Mouse (Mus musculus): ENCODE measurements around the gene Pth2r. TPM values are rescaled to one million over a fixed set of nuclear protein-coding genes. Genes with fewer than 3 reads are reported as not detected.

Gene Pth2r
- polyA plus RNA-seq, 1 experiment = not detected

DNA sequence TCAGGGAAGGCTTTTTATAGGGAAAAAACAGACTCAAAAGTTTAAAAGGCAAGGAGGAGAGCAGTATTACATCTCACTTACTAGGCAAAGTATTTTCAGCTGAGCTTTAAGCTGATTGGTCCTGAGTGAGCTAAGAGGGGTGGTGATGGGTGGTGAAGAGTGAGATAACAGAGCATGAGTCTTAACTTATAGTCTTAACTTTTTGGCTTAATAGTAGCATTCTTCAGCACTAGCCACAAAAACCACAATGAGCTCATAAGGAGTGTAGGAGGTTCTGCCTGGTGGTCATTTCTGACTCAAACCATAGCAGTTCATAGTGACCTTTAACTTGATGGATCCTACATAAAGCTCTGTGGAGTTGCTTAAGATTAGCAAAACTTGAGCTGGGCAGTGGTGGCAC is 72.3 kb downstream of the Pth2r start:
- Histone ChIP-seq H3K4me3 (ENCODE audit: insufficient read depth, low read depth, low read length) (no peak overlapping the region), H3K27ac (replicated peaks; ENCODE audit: low read depth, low read length) (no peak overlapping the region), H3K4me1 (ENCODE audit: control insufficient read depth, insufficient read depth, insufficient read length, low read length) (no peaks in the 10 kb centered on the region)

GRCm38 (mm10) chr1:65388328-65388727 is 106.5 kb downstream of the Pth2r start:
- Histone ChIP-seq H3K4me1 (ENCODE audit: control insufficient read depth, insufficient read depth, insufficient read length, low read length) (no peaks in the 10 kb centered on the region), H3K27ac (replicated peaks; ENCODE audit: low read depth, low read length) (no peak overlapping the region), H3K4me3 (ENCODE audit: insufficient read depth, low read depth, low read length) (no peak overlapping the region)

- H3K4me1 ChIP-seq (ENCODE audit: control insufficient read depth, insufficient read depth, insufficient read length, low read length) = no peaks in the 10 kb centered on the region
- H3K27ac ChIP-seq (replicated peaks; ENCODE audit: low read depth, low read length) = no peak overlapping the region
These were observed 107.8 kb downstream of the Pth2r start for GRCm38 (mm10) chr1:65389621-65390020.

GRCm38 (mm10) chr1:65407441-65407840 is 125.6 kb downstream of the Pth2r start:
- H3K4me3 ChIP-seq (ENCODE audit: insufficient read depth, low read depth, low read length) = no peak overlapping the region
- no peak overlapping the region for H3K27ac ChIP-seq (replicated peaks; ENCODE audit: low read depth, low read length)
- H3K4me1 ChIP-seq (ENCODE audit: control insufficient read depth, insufficient read depth, insufficient read length, low read length) = no peaks in the 10 kb centered on the region

More at GRCm38 (mm10) chr1:65389621-65390020, 107.8 kb downstream of the Pth2r start:
- H3K4me3 ChIP-seq (ENCODE audit: insufficient read depth, low read depth, low read length) = no peak overlapping the region

- Histone ChIP-seq H3K27ac (replicated peaks; ENCODE audit: low read depth, low read length) (no peak overlapping the region), H3K4me1 (ENCODE audit: control insufficient read depth, insufficient read depth, insufficient read length, low read length) (no peaks in the 10 kb centered on the region), H3K4me3 (ENCODE audit: insufficient read depth, low read depth, low read length) (no peak overlapping the region)
These were observed 139.1 kb downstream of the Pth2r start for GRCm38 (mm10) chr1:65420909-65421308.

GRCm38 (mm10) chr1:65422501-65423010 is 140.7 kb downstream of the Pth2r start:
- H3K4me3 ChIP-seq (ENCODE audit: insufficient read depth, low read depth, low read length) = no peak overlapping the region
- H3K4me1 ChIP-seq (ENCODE audit: control insufficient read depth, insufficient read depth, insufficient read length, low read length) = no peaks in the 10 kb centered on the region

More at GRCm38 (mm10) chr1:65422501-65423010, 140.7 kb downstream of the Pth2r start:
- no peak overlapping the region for H3K27ac ChIP-seq (replicated peaks; ENCODE audit: low read depth, low read length)

Other genes starting within 250 kb of the Pth2r start
- gene Akr1cl, start 249.3 kb upstream of the Pth2r start, polyA plus RNA-seq (2012; ENCODE audit: insufficient read depth, insufficient read length, missing spikeins) = not detected in 2 replicates
- not detected in 2 replicates for gene Cryge, start 230.9 kb upstream of the Pth2r start, polyA plus RNA-seq (2012; ENCODE audit: insufficient read depth, insufficient read length, missing spikeins)
- not detected in 2 replicates for gene Crygd, start 218.6 kb upstream of the Pth2r start, polyA plus RNA-seq (2012; ENCODE audit: insufficient read depth, insufficient read length, missing spikeins)
- not detected in 2 replicates for gene Crygc, start 208.4 kb upstream of the Pth2r start, polyA plus RNA-seq (2012; ENCODE audit: insufficient read depth, insufficient read length, missing spikeins)
- gene Crygb, start 199.8 kb upstream of the Pth2r start, polyA plus RNA-seq (2012; ENCODE audit: insufficient read depth, insufficient read length, missing spikeins) = not detected in 2 replicates
- gene Cryga, start 178.7 kb upstream of the Pth2r start, polyA plus RNA-seq (2012; ENCODE audit: insufficient read depth, insufficient read length, missing spikeins) = not detected in 2 replicates
- gene Gm28845, start 162.5 kb upstream of the Pth2r start, polyA plus RNA-seq (2012; ENCODE audit: insufficient read depth, insufficient read length, missing spikeins) = not detected in 2 replicates
- not detected in 2 replicates for gene D630023F18Rik, start 158.8 kb upstream of the Pth2r start, polyA plus RNA-seq (2012; ENCODE audit: insufficient read depth, insufficient read length, missing spikeins)
- gene Idh1, start 95.6 kb upstream of the Pth2r start, polyA plus RNA-seq (2012; ENCODE audit: insufficient read depth, insufficient read length, missing spikeins) = 333 and 355 TPM in 2 replicates
- 9.1 and 9.5 TPM in 2 replicates for gene Pikfyve, start 95.4 kb upstream of the Pth2r start, polyA plus RNA-seq (2012; ENCODE audit: insufficient read depth, insufficient read length, missing spikeins)

Measured in brown adipose tissue, adult 24 weeks (tissue).